Mouse (Mus musculus) gastrocnemius, postnatal 14 days (tissue): ENCODE measurements around the gene H1f0. TPM values are rescaled to one million over a fixed set of nuclear protein-coding genes. Genes with fewer than 3 reads are reported as not detected.

ENCODE experiments used
- DNase-seq: peaks from one replicate; pipeline ENCODE4 v3.0.0; 2021; ENCODE audit warnings: mixed read lengths
- intact Hi-C: fragments of 180-260 bp; cut with DNase I; formaldehyde crosslinking; loops from one replicate; pipeline ENCODE4 v1.15.1; 2025; ENCODE audit warnings: low total_unique reads
- microRNA-seq, 2 experiments: library from miRNA; unstranded; fragments of <30 nt; microRNA quantifications; one replicate each; pipeline ENCODE4 v1.2.0; 2021
- total RNA-seq, 2 experiments: library from RNA; stranded (reverse); gene quantifications; 2 replicates each; pipeline ENCODE4 v1.2.3; 2021

The H1f0 gene
- total RNA-seq, 2 experiments from 2014 or later: 129 to 164 TPM

DNA sequence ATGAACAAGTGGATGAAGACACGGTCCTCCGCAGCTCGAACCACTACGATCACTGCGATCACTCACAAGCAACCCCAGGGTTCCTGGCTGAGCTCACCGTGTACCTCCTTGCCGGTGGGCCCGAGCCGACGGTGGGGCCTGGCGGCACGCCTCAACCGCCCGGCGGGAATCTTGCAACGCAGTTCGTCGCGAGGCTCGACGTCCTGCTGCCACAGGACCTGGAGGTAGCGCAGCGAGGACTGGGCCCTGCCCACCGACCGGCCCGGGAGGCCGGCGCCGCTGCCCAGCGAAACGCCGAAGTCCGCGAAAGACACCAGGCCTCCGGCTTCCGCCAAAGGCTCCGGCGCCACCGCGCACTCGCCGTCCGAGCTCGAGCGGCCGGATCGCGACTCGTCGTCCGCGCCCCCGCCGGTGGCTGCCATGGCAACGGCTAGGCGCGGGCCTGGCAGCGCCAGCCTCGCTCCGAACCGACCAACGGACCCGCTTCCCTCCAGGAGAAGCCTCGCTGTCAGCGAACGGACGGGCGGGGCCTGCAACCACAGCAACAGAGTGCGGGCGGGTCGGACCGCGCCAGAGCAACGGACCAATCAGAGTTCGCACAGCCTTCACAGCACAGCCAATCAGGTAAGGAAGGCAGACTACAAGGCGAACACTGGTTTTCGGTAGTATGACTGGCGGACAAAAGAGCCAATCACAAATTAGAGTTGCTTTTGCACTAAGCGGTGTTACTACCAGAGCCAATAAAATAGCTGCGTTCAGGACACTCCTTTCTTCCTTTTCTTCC lies 34.3 kb downstream of the H1f0 start, which contains the start of gene Ankrd54:
Ankrd54 (minus strand) TSS at position 518 of the 784 bp plus-strand sequence.
- intact Hi-C loops: no loop called here
- peak; percentile 97 for DNase-seq

GRCm38 (mm10) chr15:79063160-79063740 lies 35.0 kb downstream of the H1f0 start:
- no peak for DNase-seq
- intact Hi-C loops: no loop called here

DNA sequence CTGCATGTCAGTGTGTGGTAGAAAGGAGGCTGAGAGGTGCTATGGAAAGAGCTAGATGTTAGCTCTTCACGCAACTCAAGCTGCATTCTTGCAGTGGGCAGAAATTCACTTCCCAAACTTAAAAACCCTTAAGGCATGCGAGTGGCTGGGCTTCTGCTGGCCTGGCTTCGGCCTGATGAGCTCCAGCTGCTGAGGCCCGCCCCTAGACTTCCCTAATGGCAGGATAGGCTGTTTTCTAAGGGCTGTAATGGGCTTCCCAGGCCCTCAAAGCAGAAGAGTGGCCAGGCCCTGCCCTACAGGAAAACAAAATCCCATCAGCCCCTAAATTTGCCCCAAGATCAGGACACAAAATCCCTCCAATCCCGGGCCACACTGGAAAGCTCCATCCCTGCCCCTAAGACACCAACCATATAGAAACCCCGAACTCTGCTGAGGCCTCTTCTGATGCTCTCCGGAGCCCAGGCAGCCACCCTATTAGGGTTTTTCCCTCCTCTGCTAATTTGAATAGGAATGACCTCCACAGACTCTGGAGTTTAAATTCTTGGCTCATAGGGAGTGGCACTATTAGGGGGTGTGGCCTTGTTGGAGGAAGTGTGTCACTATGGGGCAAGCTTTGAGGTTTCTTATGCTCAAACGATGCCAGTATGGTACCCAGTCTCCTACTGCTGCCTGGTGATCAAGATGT lies 37.0 kb downstream of the H1f0 start:
- intact Hi-C loops: no loop called here
- DNase-seq: peak; percentile 62

GRCm38 (mm10) chr15:79066276-79066675 lies 38.0 kb downstream of the H1f0 start:
- intact Hi-C loops: no loop called here
- DNase-seq: no peak

DNA sequence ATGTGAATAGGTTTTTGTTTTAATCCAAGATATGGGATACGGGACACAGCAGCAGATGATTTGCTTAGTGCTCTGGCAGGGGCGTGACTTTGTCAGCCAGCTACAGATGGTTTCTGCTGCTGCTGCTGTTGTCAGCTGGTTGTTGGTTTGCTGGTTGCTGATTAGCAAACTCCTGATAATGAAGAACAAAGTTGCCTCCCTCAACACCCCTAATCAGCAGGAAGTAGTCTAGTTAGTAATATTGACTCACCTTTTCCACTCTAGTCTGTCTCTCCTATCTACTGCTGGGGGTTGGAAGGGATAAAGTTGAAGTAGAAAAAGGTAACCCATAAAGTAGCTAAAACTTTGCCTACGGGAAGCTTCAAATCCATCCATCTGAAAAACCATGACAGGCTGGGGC lies 39.4 kb downstream of the H1f0 start:
- intact Hi-C loops: no loop called here
- DNase-seq: no peak

- no peak for DNase-seq
- intact Hi-C loops: no loop called here
These were observed 40.2 kb downstream of the H1f0 start for GRCm38 (mm10) chr15:79068416-79068815.

- DNase-seq: no peak
These were observed 43.1 kb downstream of the H1f0 start for GRCm38 (mm10) chr15:79071117-79072039.

DNA sequence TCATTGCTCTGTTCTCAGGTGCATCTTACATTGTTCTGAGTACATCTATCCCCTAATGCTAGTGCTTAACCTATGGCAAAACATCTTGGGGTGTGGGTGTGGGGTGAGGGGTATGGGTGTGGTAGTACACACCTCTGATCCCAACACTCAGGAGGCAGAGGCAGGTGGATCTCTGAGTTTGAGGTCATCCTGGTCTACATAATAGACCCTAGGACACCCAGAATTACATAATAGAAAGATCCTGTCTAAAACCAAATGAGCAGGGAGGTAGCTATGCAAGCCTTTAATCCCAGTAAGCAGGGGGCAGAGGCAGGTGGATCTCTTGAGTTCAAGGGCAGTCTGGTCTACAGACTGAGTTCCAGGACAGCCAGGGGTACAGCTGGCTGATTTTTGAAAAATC lies 45.5 kb downstream of the H1f0 start:
- intact Hi-C loops: no loop called here
- DNase-seq: no peak

More at GRCm38 (mm10) chr15:79071117-79072039, 43.1 kb downstream of the H1f0 start:
- intact Hi-C loops: no loop called here

GRCm38 (mm10) chr15:79074446-79074845 lies 46.2 kb downstream of the H1f0 start:
- intact Hi-C loops: no loop called here
- DNase-seq: no peak

- intact Hi-C loops: no loop called here
- DNase-seq: peak; percentile 88
These were observed 46.8 kb downstream of the H1f0 start, which contains the start of gene Eif3l for GRCm38 (mm10) chr15:79074913-79075532. Gene Eif3l (plus strand): TSS chr15:79075179.

DNA sequence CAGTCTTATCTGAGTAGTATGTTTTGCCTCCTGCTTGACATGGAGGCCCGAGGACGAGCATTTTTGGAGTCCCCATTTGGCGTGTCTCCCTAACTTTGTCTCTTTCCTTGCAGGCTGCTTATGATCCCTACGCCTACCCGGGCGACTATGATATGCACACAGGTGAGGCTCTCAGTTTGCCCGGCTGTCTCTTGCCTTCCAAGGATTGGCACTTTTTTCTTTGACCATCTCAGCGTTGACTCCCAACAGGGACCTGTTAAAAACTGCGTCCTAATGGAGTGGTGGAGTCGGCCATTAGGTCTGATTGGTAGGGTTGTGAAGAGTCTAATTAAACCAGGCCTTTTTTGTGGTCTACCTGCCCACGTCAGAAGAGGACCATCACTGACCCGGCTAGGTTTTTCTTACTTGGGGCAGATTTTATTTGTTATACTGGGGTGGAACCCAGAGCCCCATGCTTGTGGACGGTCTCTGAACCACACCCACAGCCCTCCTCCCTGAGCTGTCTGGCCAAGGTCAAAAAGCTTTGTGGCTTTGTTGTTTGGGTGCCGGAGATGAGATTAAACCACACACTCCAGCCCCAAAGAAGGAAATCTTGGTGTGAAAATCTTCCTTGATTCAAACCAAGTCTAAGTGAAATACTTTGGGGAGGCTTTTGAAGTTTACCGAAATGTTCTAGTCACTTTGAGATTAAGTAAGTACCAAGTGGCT lies 47.6 kb downstream of the H1f0 start:
- intact Hi-C loops: no loop called here
- no peak for DNase-seq

DNA sequence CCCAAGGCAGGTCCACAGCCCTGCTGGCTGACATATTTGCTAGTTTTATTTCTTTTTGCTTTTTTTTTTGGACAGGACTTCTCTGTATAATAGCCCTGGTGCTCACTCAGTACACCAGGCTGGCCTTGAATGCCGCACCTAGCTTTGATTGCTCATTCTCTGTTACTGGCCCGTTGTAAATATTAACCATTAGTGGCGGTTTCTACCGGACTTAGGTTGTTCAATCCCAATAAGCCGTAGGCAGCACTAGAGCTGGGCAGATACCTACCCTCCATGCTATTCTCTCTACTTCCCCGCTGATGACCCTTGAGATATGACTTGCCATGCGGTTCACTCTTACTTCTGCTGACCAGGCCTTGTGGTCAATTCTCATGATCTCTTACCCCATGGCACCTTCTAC lies 51.3 kb downstream of the H1f0 start:
- no peak for DNase-seq
- intact Hi-C loops: no loop called here

Small RNA genes lying within 50 kb of the gene (microRNA-seq; reads per million reads assigned to microRNA genes)
- gene Mir6956: 1.6 to 2.0 reads per million in 2 experiments

Other genes starting within 250 kb of the H1f0 start
- gene Card10, start 225.4 kb upstream of the H1f0 start, total RNA-seq: 1 to 10 TPM; 9.6 to 9.7 TPM
- gene Cdc42ep1, start 185.8 kb upstream of the H1f0 start, total RNA-seq: 10 to 100 TPM; 22.7 to 23.6 TPM
- not detected for gene Lgals2, start 172.9 kb upstream of the H1f0 start, total RNA-seq
- gene Gga1, start 151.3 kb upstream of the H1f0 start, total RNA-seq: 10 to 100 TPM; 28.0 to 28.2 TPM
- gene Gm49510, start 128.8 kb upstream of the H1f0 start, total RNA-seq: not detected
- gene Sh3bp1, start 128.7 kb upstream of the H1f0 start, total RNA-seq: 1 to 10 TPM; 3.3 to 3.6 TPM
- gene Pdxp, start 114.5 kb upstream of the H1f0 start, total RNA-seq: 1 to 10 TPM; 4.8 to 6.8 TPM
- gene Lgals1, start 101.7 kb upstream of the H1f0 start, total RNA-seq: 100 to 1,000 TPM; 398 to 459 TPM
- gene Nol12, start 93.5 kb upstream of the H1f0 start, total RNA-seq: 10 to 100 TPM; 28.3 to 30.3 TPM
- 10 to 100 TPM; 57.9 to 80.0 TPM for gene Triobp, start 80.7 kb upstream of the H1f0 start, total RNA-seq
- under 1 TPM in 1 of 2 experiments, not detected in 1; 0.23 TPM for gene Galr3, start 13.4 kb downstream of the H1f0 start, total RNA-seq
- gene Ankrd54, start 34.4 kb downstream of the H1f0 start, total RNA-seq: 1 to 10 TPM; 5.4 to 6.1 TPM
- gene Eif3l, start 46.7 kb downstream of the H1f0 start, total RNA-seq: 10 to 100 TPM; 65.8 to 69.7 TPM
- gene Micall1, start 80.4 kb downstream of the H1f0 start, total RNA-seq: 10 to 100 TPM; 14.4 to 15.8 TPM
- 10 to 100 TPM; 62.4 to 74.9 TPM for gene Polr2f, start 112.6 kb downstream of the H1f0 start, total RNA-seq
- gene 1700088E04Rik, start 112.8 kb downstream of the H1f0 start, total RNA-seq: 1 to 10 TPM in 1 of 2 experiments, under 1 TPM in 1; 0.43 to 1.1 TPM
- 1 to 10 TPM; 2.3 to 6.5 TPM for gene Sox10, start 136.8 kb downstream of the H1f0 start, total RNA-seq
- 10 to 100 TPM; 22.3 to 26.3 TPM for gene Pick1, start 200.7 kb downstream of the H1f0 start, total RNA-seq
- under 1 TPM; 0.29 to 0.38 TPM for gene Gm49486, start 200.9 kb downstream of the H1f0 start, total RNA-seq
- gene Slc16a8, start 226.3 kb downstream of the H1f0 start, total RNA-seq: under 1 TPM; 0.12 to 0.38 TPM